Mouse (Mus musculus) olfactory bulb, adult 2 months (tissue): ENCODE results near the gene Stoml2.

Source experiments
- CTCF ChIP-seq: fragments of 200-500 bp; IDR thresholded peaks from 2 replicates; pipeline ENCODE4 v1.5.1; 2012; ENCODE audit warnings: low read depth, mild to moderate bottlenecking, low read length, moderate library complexity; ENCODE audit not compliant: insufficient read depth
- POLR2A ChIP-seq: fragments of 200-500 bp; IDR thresholded peaks from 2 replicates; pipeline ENCODE4 v1.6.1; 2012; ENCODE audit warnings: mild to moderate bottlenecking, low read depth, low read length, moderate library complexity; ENCODE audit not compliant: insufficient read depth

DNA sequence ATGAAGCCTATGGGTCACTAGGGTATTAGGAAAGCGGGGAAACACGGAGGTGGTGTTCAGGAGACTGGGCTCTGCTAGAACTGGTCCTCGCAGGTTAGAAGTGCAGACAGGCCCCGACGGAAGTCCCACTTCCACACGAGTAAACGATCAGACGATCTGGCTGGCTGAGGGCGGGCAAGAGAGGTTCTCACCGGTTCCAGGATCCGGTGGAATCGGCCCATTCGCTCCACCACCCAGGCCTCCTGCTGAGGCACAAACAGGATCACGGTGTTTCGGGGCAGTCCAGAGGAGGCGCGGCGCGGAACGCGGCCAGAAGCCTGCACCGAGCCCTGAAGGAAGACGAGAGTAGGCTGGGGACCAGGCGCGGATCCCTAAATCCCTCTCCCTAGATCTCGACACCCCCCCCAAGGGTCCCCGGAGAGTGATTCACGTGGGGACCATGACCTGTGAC, 705 bp downstream of the Stoml2 start:
- TF ChIP-seq CTCF (no peak), POLR2A (no peak)
